Comparison of ENCODE assay signal across 11 mouse cellular contexts in the genomic region with DNA sequence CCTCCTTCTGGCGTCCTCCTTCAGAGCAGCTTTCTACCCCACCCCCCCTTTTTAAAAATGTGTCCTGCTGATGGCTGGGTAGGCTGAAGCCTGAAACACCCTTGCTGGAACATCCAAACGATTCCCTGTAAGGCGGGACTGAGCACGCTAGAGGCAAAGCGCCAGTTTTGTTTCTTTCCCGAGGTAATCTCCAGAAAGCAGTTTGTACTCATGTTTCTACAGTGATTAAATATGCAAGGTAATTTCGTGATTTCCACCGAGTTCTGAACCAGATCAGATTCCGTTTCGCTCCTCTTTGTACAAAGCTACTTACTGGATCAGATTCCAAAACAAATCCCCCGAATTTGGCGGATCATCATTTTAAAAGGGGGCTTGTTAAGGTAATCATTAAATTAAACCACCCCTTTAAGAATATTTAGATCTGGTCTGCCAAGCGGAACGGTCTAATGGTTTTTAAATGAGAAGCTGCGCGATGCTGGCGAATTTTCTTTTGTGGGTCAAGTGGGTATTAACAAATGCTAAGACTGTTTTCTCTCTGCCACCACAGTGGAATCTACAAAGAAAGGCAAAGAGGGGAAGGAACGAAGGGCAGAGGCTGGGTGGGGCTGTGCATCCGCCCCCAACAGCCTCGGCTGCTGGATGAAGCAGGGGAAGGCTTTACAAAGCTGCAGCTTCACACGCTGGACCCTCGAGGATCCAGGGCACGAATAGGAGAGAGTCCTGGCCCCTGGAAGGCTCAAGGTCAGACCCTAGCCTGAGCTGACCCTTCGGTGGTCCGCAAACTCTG.
DNase-seq lines count a peak whose midpoint lies in the region; ATAC-seq and TF ChIP-seq lines count a peak whose summit lies in the region.
"Had no signal": no experiment of that assay in that cellular context is flagged by ENCODE, and none has a peak within 500 bp of the region (broad histone marks: within the 10 kb centered on the region; RNA-seq: fewer than 3 reads in every experiment).

No protein-coding gene starts in this region.

- no peak overlapping the region for H3K4me3 ChIP-seq in kidney, postnatal 0 days (replicated peaks; ENCODE audit: low read depth, low read length)
- peak overlapping the region; percentile 16 for H3K4me3 ChIP-seq in embryonic facial prominence, embryonic 13.5 days
- no peak overlapping the region for H3K4me3 ChIP-seq in limb, embryonic 11.5 days (ENCODE audit: low read depth, low read length)
- no peak overlapping the region for H3K4me3 ChIP-seq in liver, postnatal 0 days (ENCODE audit: low read depth, low read length)

- no peak overlapping the region for H3K9ac ChIP-seq in kidney, postnatal 0 days (ENCODE audit: low read depth, low read length)
- peak overlapping the region; percentile 27; the same call in 1 of the 2 replicates for H3K9ac ChIP-seq in embryonic facial prominence, embryonic 13.5 days
- peak overlapping the region; percentile 27; the same call in 1 of the 2 replicates for H3K9ac ChIP-seq in limb, embryonic 11.5 days (ENCODE audit: low read length)
- H3K9ac ChIP-seq in liver, postnatal 0 days (replicated peaks): no peak overlapping the region

- no peaks in the 10 kb centered on the region for H3K27me3 ChIP-seq in kidney, postnatal 0 days (ENCODE audit: insufficient read depth, low read length)
- peaks cover 27% of the 10 kb centered on the region for H3K27me3 ChIP-seq in embryonic facial prominence, embryonic 13.5 days
- H3K27me3 ChIP-seq in limb, embryonic 11.5 days (ENCODE audit: control insufficient read depth, insufficient read depth, low read length): no peaks in the 10 kb centered on the region
- H3K27me3 ChIP-seq in liver, postnatal 0 days (ENCODE audit: insufficient read depth, low read length): no peaks in the 10 kb centered on the region
- H3K27me3 ChIP-seq: Patski had no signal

- H3K9me3 ChIP-seq in kidney, postnatal 0 days (replicated peaks; ENCODE audit: low read length): no peaks in the 10 kb centered on the region
- no peaks in the 10 kb centered on the region for H3K9me3 ChIP-seq in embryonic facial prominence, embryonic 13.5 days
- H3K9me3 ChIP-seq in limb, embryonic 11.5 days (ENCODE audit: control insufficient read depth, low read length): no peaks in the 10 kb centered on the region
- no peaks in the 10 kb centered on the region for H3K9me3 ChIP-seq in liver, postnatal 0 days (ENCODE audit: low read length)

- TF ChIP-seq EP300 in liver, postnatal 0 days (IDR thresholded peaks at IDR 0.05; ENCODE audit: low read depth): no peak

- no peaks in the 10 kb centered on the region for H3K4me1 ChIP-seq in kidney, postnatal 0 days (replicated peaks; ENCODE audit: insufficient read depth, low read length)
- peaks cover 19% of the 10 kb centered on the region for H3K4me1 ChIP-seq in embryonic facial prominence, embryonic 13.5 days
- H3K4me1 ChIP-seq in limb, embryonic 11.5 days (ENCODE audit: control insufficient read depth, insufficient read depth, low read length): peaks cover 3% of the 10 kb centered on the region; the same call in 1 of the 2 replicates
- H3K4me1 ChIP-seq in liver, postnatal 0 days (ENCODE audit: insufficient read depth): no peaks in the 10 kb centered on the region

- peak overlapping the region; percentile 21 for H3K4me2 ChIP-seq in kidney, postnatal 0 days (ENCODE audit: low read length)
- H3K4me2 ChIP-seq in embryonic facial prominence, embryonic 13.5 days: peak overlapping the region; percentile 53
- no peak overlapping the region for H3K4me2 ChIP-seq in limb, embryonic 11.5 days (ENCODE audit: low read depth, severe bottlenecking)
- H3K4me2 ChIP-seq in liver, postnatal 0 days (ENCODE audit: low read depth, low read length): no peak overlapping the region

- no peak for TF ChIP-seq CTCF in kidney, postnatal 0 days (IDR thresholded peaks at IDR 0.05; ENCODE audit: low read depth)
- no peak for TF ChIP-seq CTCF in liver, postnatal 0 days (IDR thresholded peaks at IDR 0.05; ENCODE audit: low read depth)

- no peak overlapping the region for H3K27ac ChIP-seq in kidney, postnatal 0 days
- 0 out of 2 replicates have a peak overlapping the region, but pooled peaks have one; percentile 7 for H3K27ac ChIP-seq in embryonic facial prominence, embryonic 13.5 days
- H3K27ac ChIP-seq in limb, embryonic 11.5 days (replicated peaks; ENCODE audit: low read depth, low read length): no peak overlapping the region
- H3K27ac ChIP-seq in liver, postnatal 0 days (ENCODE audit: low read depth): no peak overlapping the region

- no peak for ATAC-seq in kidney, postnatal 0 days (replicated peaks; ENCODE audit: low FRiP score, low read depth)
- no peak for ATAC-seq in embryonic facial prominence, embryonic 13.5 days (ENCODE audit: insufficient number of reproducible peaks, insufficient read depth, low FRiP score, low TSS enrichment, low read depth)
- no peak for ATAC-seq in limb, embryonic 11.5 days (ENCODE audit: insufficient number of reproducible peaks, low FRiP score, low TSS enrichment, low read depth)
- no peak for ATAC-seq in liver, postnatal 0 days
- ATAC-seq in CD4-positive, CD25-positive, alpha-beta regulatory T cell, adult 4 months: no peak
- ATAC-seq: Patski had no signal

- 15% methylated on average over 25 of the region's 25 CpGs for WGBS in kidney, postnatal 0 days
- 10% methylated on average over 25 of the region's 25 CpGs for WGBS in embryonic facial prominence, embryonic 13.5 days
- 27% methylated on average over 25 of the region's 25 CpGs for WGBS in limb, embryonic 11.5 days
- 31% methylated on average over 25 of the region's 25 CpGs for WGBS in liver, postnatal 0 days (ENCODE audit: insufficient replicate concordance)

- no peaks in the 10 kb centered on the region for H3K36me3 ChIP-seq in kidney, postnatal 0 days (ENCODE audit: insufficient read depth, low read length)
- no peaks in the 10 kb centered on the region for H3K36me3 ChIP-seq in embryonic facial prominence, embryonic 13.5 days
- no peaks in the 10 kb centered on the region for H3K36me3 ChIP-seq in limb, embryonic 11.5 days (ENCODE audit: control insufficient read depth, insufficient read depth, low read length)
- H3K36me3 ChIP-seq in liver, postnatal 0 days (replicated peaks; ENCODE audit: insufficient read depth, low read length): no peaks in the 10 kb centered on the region

- no peak for DNase-seq in kidney, postnatal 0 days (ENCODE audit: low spot score)
- DNase-seq in kidney, postnatal 4 days: no peak
- peak; percentile 31 for DNase-seq in limb, embryonic 11.5 days (ENCODE audit: low spot score)
- peak; percentile 47 for DNase-seq in retina, postnatal 1 day
- DNase-seq in liver, postnatal 0 days: no peak
- no peak for DNase-seq in cerebellum, postnatal 25 days
- DNase-seq: cerebellum, adult 11-12 months; gastrocnemius, postnatal 25 days had no signal

Comparison
In these comparisons a context has a peak if more than half of its experiments do, and no peak if none do; other contexts are left out.
1. DNase-seq: peak in limb, embryonic 11.5 days (single experiment) and retina, postnatal 1 day (single experiment); none in kidney, postnatal 0 days (single experiment), kidney, postnatal 4 days (0 of 2), liver, postnatal 0 days (single experiment) and cerebellum, postnatal 25 days (0 of 2).
2. H3K4me2 ChIP-seq: peak in kidney, postnatal 0 days (single experiment) and embryonic facial prominence, embryonic 13.5 days (single experiment); none in limb, embryonic 11.5 days (single experiment) and liver, postnatal 0 days (single experiment).
3. H3K9ac ChIP-seq: peak in embryonic facial prominence, embryonic 13.5 days (single experiment) and limb, embryonic 11.5 days (single experiment); none in kidney, postnatal 0 days (single experiment) and liver, postnatal 0 days (single experiment).